Mouse (Mus musculus): ENCODE measurements at regions not wholly inside any gene's neighbourhood (a gene's known extent, or its start where the extent isn't known, plus 50 kb on each side); places are given as distances from the start of the nearest gene placed in this dataset.

DNA sequence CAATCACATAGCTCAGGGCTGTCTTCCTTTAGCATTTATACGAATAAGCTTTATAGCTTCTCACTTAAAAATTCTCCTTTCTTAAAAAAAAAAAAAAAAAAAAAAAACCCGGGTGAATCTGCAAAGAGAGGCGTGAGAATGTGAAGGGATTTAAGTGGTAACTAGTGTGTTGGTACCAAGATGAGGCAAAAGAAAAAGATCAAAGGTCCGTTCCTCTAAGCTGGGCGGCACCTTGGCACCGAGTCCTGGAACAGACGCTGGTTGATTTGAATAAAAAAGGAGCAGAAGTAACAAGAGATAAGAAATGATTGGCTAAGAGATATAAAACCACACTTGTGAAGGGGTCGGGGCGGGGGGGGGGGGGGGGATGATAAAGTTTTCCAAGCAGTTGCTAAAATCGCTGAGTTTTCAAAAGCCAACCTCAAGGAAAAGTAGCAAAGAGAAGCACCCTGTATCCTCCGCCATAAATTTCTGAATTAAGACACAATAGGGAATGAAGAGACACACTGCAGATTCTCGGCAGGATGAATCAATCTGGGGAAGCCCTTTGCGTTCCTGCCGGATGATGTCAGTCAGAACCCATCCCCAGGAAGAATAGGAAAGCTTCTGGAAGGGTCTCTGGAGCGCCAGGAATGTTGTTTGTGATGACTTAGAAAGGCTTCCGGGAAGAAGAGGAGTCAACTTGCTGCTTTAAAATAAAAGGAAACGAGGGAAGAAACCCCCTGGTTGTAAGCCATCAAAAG is 107.7 kb upstream of the Ankrd1 start:
- TF ChIP-seq POLR2A (IDR thresholded peaks at IDR 0.05; ENCODE audit: low read depth, low read length) (no peak), CTCF (IDR thresholded peaks at IDR 0.05; ENCODE audit: borderline replicate concordance, insufficient read depth, low read length) (no peak)

Data from embryonic fibroblast, embryonic 13.5 days (primary cell).